Mouse (Mus musculus): Measurements from ENCODE around the gene Slc6a21.

DNA sequence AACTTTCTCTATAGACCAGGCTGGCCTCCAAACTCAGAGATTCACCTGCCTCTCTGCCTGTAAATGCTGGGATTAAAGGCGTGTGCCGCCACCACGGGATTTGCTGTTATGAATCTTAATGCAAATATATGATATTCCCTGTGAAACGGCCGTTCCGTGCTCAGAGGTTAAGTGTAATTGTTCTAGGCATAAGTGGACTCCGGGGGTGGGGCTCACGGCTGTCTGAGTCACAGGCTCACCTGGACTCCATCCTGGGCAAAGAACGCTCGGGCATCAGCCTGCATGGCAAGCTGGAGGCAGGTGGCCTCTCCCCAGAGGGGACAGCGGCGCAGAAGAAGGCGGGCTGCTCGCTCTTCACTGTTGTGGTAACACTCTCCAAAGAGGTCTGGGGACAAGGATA, 39.2 kb downstream of the Slc6a21 start:
- TF ChIP-seq CTCF (IDR thresholded peaks at IDR 0.05; ENCODE audit: borderline replicate concordance, insufficient read depth, low read depth, low read length) (no peak), POLR2A (IDR thresholded peaks at IDR 0.05; ENCODE audit: borderline replicate concordance, insufficient read depth, low read length) (no peak)

Measured in cerebellum, adult 2 months (tissue).